Mouse (Mus musculus) kidney, adult 2 months (tissue): ENCODE data around the gene Abcc9. TPM values are rescaled to one million over a fixed set of nuclear protein-coding genes. Genes with fewer than 3 reads are reported as not detected.
"Not testable (repeated sequence)": the region's sequence is repeated elsewhere in the genome, so short reads cannot be mapped to it uniquely, and the experiment has no call there.

ENCODE experiments used
- DNase-seq: peaks from one replicate; pipeline ENCODE4 v3.0.0; 2021
- H3K27ac ChIP-seq: fragments of 200-500 bp; 2 replicates; pipeline ENCODE4 v1.5.1; 2012; ENCODE audit warnings: low read depth, low read length, control low read depth, inconsistent platforms; ENCODE audit not compliant: insufficient read depth
- H3K27me3 ChIP-seq: fragments of 200-500 bp; replicated peaks from 2 replicates; pipeline ENCODE4 v1.6.1; 2012; ENCODE audit warnings: mild to moderate bottlenecking, moderate library complexity, low read length, inconsistent platforms; ENCODE audit not compliant: control insufficient read depth, insufficient read depth
- H3K36me3 ChIP-seq: fragments of 200-500 bp; 2 replicates; pipeline ENCODE4 v1.6.1; 2012; ENCODE audit warnings: mild to moderate bottlenecking, moderate library complexity, low read length, inconsistent platforms; ENCODE audit not compliant: control insufficient read depth, insufficient read depth
- H3K4me1 ChIP-seq: fragments of 200-500 bp; 2 replicates; pipeline ENCODE4 v1.6.1; 2011; ENCODE audit warnings: low read length; ENCODE audit not compliant: control insufficient read depth, insufficient read depth
- H3K4me3 ChIP-seq: fragments of 200-500 bp; 2 replicates; pipeline ENCODE4 v1.5.1; 2011; ENCODE audit warnings: mild to moderate bottlenecking, low read depth, low read length, control low read depth; ENCODE audit not compliant: insufficient read depth
- CTCF ChIP-seq: fragments of 200-500 bp; conservative IDR thresholded peaks from 2 replicates; pipeline ENCODE4 v1.5.1; 2011; ENCODE audit warnings: low read depth, mild to moderate bottlenecking, control low read depth, low read length, moderate library complexity, mixed read lengths; ENCODE audit not compliant: insufficient read depth, insufficient read length
- POLR2A ChIP-seq: fragments of 200-500 bp; IDR thresholded peaks from one replicate; pipeline ENCODE4 v1.6.1; 2011; ENCODE audit warnings: low read depth, low read length, control low read depth
- WGBS: fragments of 180-500 bp; shearing (Covaris S2); methylation state at CpG from one replicate; pipeline ENCODE4 v1.1.7; 2018; 5-methylcytosine and 5-hydroxymethylcytosine counted together
- polyA plus RNA-seq: library from polyadenylated mRNA; depleted of rRNA; stranded (reverse); fragments of >200 nt; gene quantifications from 2 replicates; pipeline ENCODE4 v1.2.3, GENCODE M21; 2012

Abcc9 gene
- polyA plus RNA-seq, 1 experiment = 5.3 TPM

- Histone ChIP-seq H3K36me3 (no peaks in the 10 kb centered on the region), H3K27me3 (no peaks in the 10 kb centered on the region), H3K4me1 (no peaks in the 10 kb centered on the region), H3K4me3 (no peak overlapping the region), H3K27ac (no peak overlapping the region)
- no peak for DNase-seq
- 95% methylated on average over 6 of the region's 6 CpGs for whole genome bisulfite sequencing
- TF ChIP-seq POLR2A (no peak), CTCF (no peak)
Measured at GRCm38 (mm10) chr6:142669343-142669742, 32.8 kb downstream of the Abcc9 start.

GRCm38 (mm10) chr6:142668831-142669230, 33.3 kb downstream of the Abcc9 start:
- no peak for TF ChIP-seq CTCF
- no peak for TF ChIP-seq POLR2A
- Histone ChIP-seq H3K27me3 (no peaks in the 10 kb centered on the region), H3K4me1 (no peaks in the 10 kb centered on the region), H3K36me3 (no peaks in the 10 kb centered on the region), H3K27ac (no peak overlapping the region), H3K4me3 (no peak overlapping the region)
- peak; percentile 57 for DNase-seq
- 37% methylated on average over 6 of the region's 6 CpGs for WGBS

GRCm38 (mm10) chr6:142668419-142668766, 33.7 kb downstream of the Abcc9 start:
- H3K4me1 ChIP-seq = no peaks in the 10 kb centered on the region
- no peak overlapping the region for H3K27ac ChIP-seq
- H3K36me3 ChIP-seq = no peaks in the 10 kb centered on the region
- no peak for DNase-seq
- TF ChIP-seq CTCF (no peak), POLR2A (no peak)
- H3K4me3 ChIP-seq = no peak overlapping the region
- H3K27me3 ChIP-seq = no peaks in the 10 kb centered on the region
- WGBS = 16% methylated on average over 1 of the region's 1 CpGs

GRCm38 (mm10) chr6:142667701-142668418, 34.3 kb downstream of the Abcc9 start:
- H3K4me1 ChIP-seq = no peaks in the 10 kb centered on the region
- H3K27ac ChIP-seq = no peak overlapping the region
- DNase-seq = peak; percentile 65
- H3K4me3 ChIP-seq = no peak overlapping the region
- TF ChIP-seq POLR2A (no peak), CTCF (no peak)
- H3K27me3 ChIP-seq = no peaks in the 10 kb centered on the region
- no peaks in the 10 kb centered on the region for H3K36me3 ChIP-seq
- 72% methylated on average over 7 of the region's 7 CpGs for WGBS

GRCm38 (mm10) chr6:142662056-142662455, 40.1 kb downstream of the Abcc9 start:
- WGBS = 91% methylated on average over 3 of the region's 3 CpGs
- not testable (repeated sequence) for H3K4me3 ChIP-seq, H3K4me1 ChIP-seq, H3K27ac ChIP-seq, H3K27me3 ChIP-seq, DNase-seq, H3K36me3 ChIP-seq

- Histone ChIP-seq H3K36me3 (no peaks in the 10 kb centered on the region), H3K27ac (no peak overlapping the region), H3K4me3 (no peak overlapping the region), H3K4me1 (no peaks in the 10 kb centered on the region), H3K27me3 (no peaks in the 10 kb centered on the region)
- 66% methylated on average over 5 of the region's 5 CpGs for WGBS
- DNase-seq = peak; percentile 42
- peak; percentile 38; the same call in 1 of the 2 replicates for TF ChIP-seq CTCF
- TF ChIP-seq POLR2A = no peak
Measured at GRCm38 (mm10) chr6:142659038-142659437, 43.1 kb downstream of the Abcc9 start.

- Histone ChIP-seq H3K27me3 (no peaks in the 10 kb centered on the region), H3K4me1 (no peaks in the 10 kb centered on the region), H3K27ac (no peak overlapping the region), H3K4me3 (no peak overlapping the region), H3K36me3 (no peaks in the 10 kb centered on the region)
- no peak for TF ChIP-seq POLR2A
- no peak for TF ChIP-seq CTCF
- peak; percentile 71 for DNase-seq
- 39% methylated on average over 5 of the region's 5 CpGs for WGBS
Measured at GRCm38 (mm10) chr6:142654561-142654960, 47.6 kb downstream of the Abcc9 start.
